Mouse (Mus musculus): Measurements from ENCODE around the gene Aen.

Aen gene

GRCm38 (mm10) chr7:78938957-78939602 lies 43.4 kb downstream of the Aen start:
- DNase-seq (ENCODE audit: low read depth, low spot score): no peak

- DNase-seq (ENCODE audit: low read depth, low spot score): no peak
Observed at GRCm38 (mm10) chr7:78940971-78941370, 45.3 kb downstream of the Aen start.

GRCm38 (mm10) chr7:78942544-78942943 lies 46.9 kb downstream of the Aen start:
- DNase-seq (ENCODE audit: low read depth, low spot score): no peak

GRCm38 (mm10) chr7:78953886-78954572 lies 58.4 kb downstream of the Aen start:
- DNase-seq (ENCODE audit: low read depth, low spot score): no peak

- no peak for DNase-seq (ENCODE audit: low read depth, low spot score)
Observed at GRCm38 (mm10) chr7:78954619-78955018, 59.0 kb downstream of the Aen start.

GRCm38 (mm10) chr7:78955086-78955485 lies 59.4 kb downstream of the Aen start:
- no peak for DNase-seq (ENCODE audit: low read depth, low spot score)

GRCm38 (mm10) chr7:78958499-78959073 lies 62.9 kb downstream of the Aen start:
- no peak for DNase-seq (ENCODE audit: low read depth, low spot score)
